Mouse (Mus musculus) midbrain, embryonic 15.5 days (tissue): ENCODE results near the gene Astn2. TPM values are rescaled to one million over a fixed set of nuclear protein-coding genes. Genes with fewer than 3 reads are reported as not detected.

Experiments
- ATAC-seq: fragments of 200-750 bp; cut with Nextera tagmentation; replicated peaks from 2 replicates; pipeline ENCODE4 v1.8.0; 2017; ENCODE audit warnings: moderate TSS enrichment
- H3K27ac ChIP-seq: fragments of 300-500 bp; sonication (generic); 2 replicates; pipeline ENCODE4 v1.5.1; 2015; ENCODE audit warnings: mild to moderate bottlenecking, inconsistent platforms
- H3K27me3 ChIP-seq: fragments of 300-500 bp; sonication (generic); replicated peaks from 2 replicates; pipeline ENCODE4 v1.6.1; 2015; ENCODE audit warnings: inconsistent platforms
- H3K36me3 ChIP-seq: fragments of 300-500 bp; sonication (generic); replicated peaks from 2 replicates; pipeline ENCODE4 v1.6.1; 2015; ENCODE audit warnings: inconsistent platforms
- H3K4me1 ChIP-seq: fragments of 300-500 bp; sonication (generic); 2 replicates; pipeline ENCODE4 v1.6.1; 2015; ENCODE audit warnings: inconsistent platforms
- H3K4me2 ChIP-seq: fragments of 300-500 bp; sonication (generic); 2 replicates; pipeline ENCODE4 v1.6.1; 2015; ENCODE audit warnings: inconsistent platforms, mild to moderate bottlenecking, moderate library complexity
- H3K4me3 ChIP-seq: fragments of 300-500 bp; sonication (generic); 2 replicates; pipeline ENCODE4 v1.5.1; 2015; ENCODE audit warnings: mild to moderate bottlenecking, inconsistent platforms
- H3K9ac ChIP-seq: fragments of 300-500 bp; sonication (generic); 2 replicates; pipeline ENCODE4 v1.6.1; 2015; ENCODE audit warnings: mild to moderate bottlenecking, inconsistent platforms
- H3K9me3 ChIP-seq: fragments of 300-500 bp; sonication (generic); 2 replicates; pipeline ENCODE4 v1.6.1; 2016; ENCODE audit warnings: inconsistent platforms
- WGBS: fragments of 180-500 bp; shearing (Covaris S2); methylation state at CpG from one replicate; pipeline ENCODE4 v1.1.7; 2015; ENCODE audit warnings: mixed read lengths; 5-methylcytosine and 5-hydroxymethylcytosine counted together
- polyA plus RNA-seq: library from polyadenylated mRNA; unstranded; fragments of >200 nt; fragmentation: Nextera tagmentation; extraction: Ambion mirVana; gene quantifications from 2 replicates; pipeline ENCODE4 v1.2.1, GENCODE M21; 2015

Astn2 gene
- polyA plus RNA-seq, 1 experiment from 2014 or later, result 4.0 TPM

GRCm38 (mm10) chr4:65426437-65426836 lies 978.0 kb downstream of the Astn2 start:
- no peaks in the 10 kb centered on the region for H3K27me3 ChIP-seq
- H3K9me3 ChIP-seq, result no peaks in the 10 kb centered on the region
- H3K4me3 ChIP-seq, result no peak overlapping the region
- no peaks in the 10 kb centered on the region for H3K36me3 ChIP-seq
- H3K9ac ChIP-seq, result no peak overlapping the region
- H3K4me2 ChIP-seq, result no peak overlapping the region
- no peaks in the 10 kb centered on the region for H3K4me1 ChIP-seq
- WGBS, result 90% methylated on average over 5 of the region's 5 CpGs
- H3K27ac ChIP-seq, result no peak overlapping the region
- no peak for ATAC-seq

- 88% methylated on average over 3 of the region's 3 CpGs for whole genome bisulfite sequencing
- Histone ChIP-seq H3K9me3 (no peaks in the 10 kb centered on the region), H3K36me3 (no peaks in the 10 kb centered on the region), H3K4me1 (no peaks in the 10 kb centered on the region), H3K9ac (no peak overlapping the region), H3K4me3 (no peak overlapping the region), H3K4me2 (no peak overlapping the region), H3K27me3 (no peaks in the 10 kb centered on the region), H3K27ac (no peak overlapping the region)
- ATAC-seq, result no peak
Measured at GRCm38 (mm10) chr4:65423068-65423625, 981.3 kb downstream of the Astn2 start.

- H3K9ac ChIP-seq, result no peak overlapping the region
- no peaks in the 10 kb centered on the region for H3K36me3 ChIP-seq
- H3K27ac ChIP-seq, result no peak overlapping the region
- no peak overlapping the region for H3K4me3 ChIP-seq
- no peaks in the 10 kb centered on the region for H3K9me3 ChIP-seq
- no peaks in the 10 kb centered on the region for H3K27me3 ChIP-seq
- WGBS, result 94% methylated on average over 2 of the region's 2 CpGs
- no peaks in the 10 kb centered on the region for H3K4me1 ChIP-seq
- no peak for ATAC-seq
- no peak overlapping the region for H3K4me2 ChIP-seq
Measured at GRCm38 (mm10) chr4:65421272-65421671, 983.1 kb downstream of the Astn2 start.

GRCm38 (mm10) chr4:65420511-65420931 lies 983.9 kb downstream of the Astn2 start:
- Histone ChIP-seq H3K9me3 (no peaks in the 10 kb centered on the region), H3K36me3 (no peaks in the 10 kb centered on the region), H3K27ac (no peak overlapping the region), H3K27me3 (no peaks in the 10 kb centered on the region), H3K4me2 (no peak overlapping the region), H3K4me3 (no peak overlapping the region), H3K4me1 (no peaks in the 10 kb centered on the region), H3K9ac (no peak overlapping the region)
- WGBS, result under 1% methylated on average over 3 of the region's 3 CpGs
- 0 out of 2 replicates have a peak, but pooled peaks have one; percentile 52 for ATAC-seq

GRCm38 (mm10) chr4:65415507-65415906 lies 988.9 kb downstream of the Astn2 start:
- no peak overlapping the region for H3K27ac ChIP-seq
- no peaks in the 10 kb centered on the region for H3K36me3 ChIP-seq
- WGBS, result 87% methylated on average over 4 of the region's 4 CpGs
- H3K4me2 ChIP-seq, result no peak overlapping the region
- H3K27me3 ChIP-seq, result no peaks in the 10 kb centered on the region
- H3K4me1 ChIP-seq, result no peaks in the 10 kb centered on the region
- H3K9ac ChIP-seq, result no peak overlapping the region
- no peak for ATAC-seq
- no peak overlapping the region for H3K4me3 ChIP-seq
- H3K9me3 ChIP-seq, result no peaks in the 10 kb centered on the region

GRCm38 (mm10) chr4:65402836-65403634 lies 1001.4 kb downstream of the Astn2 start:
- no peak overlapping the region for H3K4me3 ChIP-seq
- 67% methylated on average over 6 of the region's 6 CpGs for WGBS
- ATAC-seq, result no peak
- H3K27me3 ChIP-seq, result no peaks in the 10 kb centered on the region
- H3K36me3 ChIP-seq, result no peaks in the 10 kb centered on the region
- H3K4me1 ChIP-seq, result no peaks in the 10 kb centered on the region
- no peak overlapping the region for H3K27ac ChIP-seq
- H3K4me2 ChIP-seq, result no peak overlapping the region
- no peaks in the 10 kb centered on the region for H3K9me3 ChIP-seq
- no peak overlapping the region for H3K9ac ChIP-seq

GRCm38 (mm10) chr4:65402286-65402685 lies 1002.1 kb downstream of the Astn2 start:
- Histone ChIP-seq H3K4me3 (no peak overlapping the region), H3K4me2 (no peak overlapping the region), H3K9ac (no peak overlapping the region), H3K9me3 (no peaks in the 10 kb centered on the region), H3K4me1 (no peaks in the 10 kb centered on the region), H3K27ac (no peak overlapping the region), H3K36me3 (no peaks in the 10 kb centered on the region), H3K27me3 (no peaks in the 10 kb centered on the region)
- no peak for ATAC-seq
- WGBS, result 89% methylated on average over 5 of the region's 5 CpGs

GRCm38 (mm10) chr4:65399457-65399856 lies 1005.0 kb downstream of the Astn2 start:
- Histone ChIP-seq H3K27ac (no peak overlapping the region), H3K36me3 (no peaks in the 10 kb centered on the region), H3K9ac (no peak overlapping the region), H3K4me2 (no peak overlapping the region), H3K4me3 (no peak overlapping the region), H3K27me3 (no peaks in the 10 kb centered on the region), H3K4me1 (no peaks in the 10 kb centered on the region), H3K9me3 (no peaks in the 10 kb centered on the region)
- WGBS, result 98% methylated on average over 4 of the region's 4 CpGs
- ATAC-seq, result no peak

- ATAC-seq, result no peak
- H3K4me2 ChIP-seq, result no peak overlapping the region
- 75% methylated on average over 3 of the region's 3 CpGs for WGBS
Measured at GRCm38 (mm10) chr4:65396806-65397205, 1007.6 kb downstream of the Astn2 start.

GRCm38 (mm10) chr4:65391001-65391400 lies 1013.4 kb downstream of the Astn2 start:
- H3K36me3 ChIP-seq, result no peaks in the 10 kb centered on the region
- H3K9ac ChIP-seq, result no peak overlapping the region
- 84% methylated on average over 4 of the region's 4 CpGs for WGBS
- H3K27ac ChIP-seq, result no peak overlapping the region
- H3K4me1 ChIP-seq, result no peaks in the 10 kb centered on the region
- no peak overlapping the region for H3K4me2 ChIP-seq
- no peaks in the 10 kb centered on the region for H3K9me3 ChIP-seq
- no peaks in the 10 kb centered on the region for H3K27me3 ChIP-seq
- H3K4me3 ChIP-seq, result no peak overlapping the region
- ATAC-seq, result no peak

More at GRCm38 (mm10) chr4:65396806-65397205, 1007.6 kb downstream of the Astn2 start:
- Histone ChIP-seq H3K36me3 (no peaks in the 10 kb centered on the region), H3K9ac (no peak overlapping the region), H3K4me3 (no peak overlapping the region), H3K4me1 (no peaks in the 10 kb centered on the region), H3K27ac (no peak overlapping the region), H3K27me3 (no peaks in the 10 kb centered on the region), H3K9me3 (no peaks in the 10 kb centered on the region)

- no peaks in the 10 kb centered on the region for H3K27me3 ChIP-seq
- H3K4me3 ChIP-seq, result no peak overlapping the region
- no peaks in the 10 kb centered on the region for H3K36me3 ChIP-seq
- no peak overlapping the region for H3K9ac ChIP-seq
- no peak overlapping the region for H3K27ac ChIP-seq
- no peak overlapping the region for H3K4me2 ChIP-seq
- no peaks in the 10 kb centered on the region for H3K9me3 ChIP-seq
- no peaks in the 10 kb centered on the region for H3K4me1 ChIP-seq
- ATAC-seq, result no peak
- 96% methylated on average over 4 of the region's 4 CpGs for WGBS
Measured at GRCm38 (mm10) chr4:65383070-65383469, 1021.3 kb downstream of the Astn2 start.

GRCm38 (mm10) chr4:65379461-65379860 lies 1025.0 kb downstream of the Astn2 start:
- no peaks in the 10 kb centered on the region for H3K9me3 ChIP-seq
- no peaks in the 10 kb centered on the region for H3K4me1 ChIP-seq
- no peak for ATAC-seq
- H3K36me3 ChIP-seq, result no peaks in the 10 kb centered on the region
- no peak overlapping the region for H3K4me3 ChIP-seq
- no peaks in the 10 kb centered on the region for H3K27me3 ChIP-seq
- no peak overlapping the region for H3K4me2 ChIP-seq
- H3K27ac ChIP-seq, result no peak overlapping the region
- 95% methylated on average over 4 of the region's 4 CpGs for WGBS
- H3K9ac ChIP-seq, result no peak overlapping the region

- Histone ChIP-seq H3K36me3 (no peaks in the 10 kb centered on the region), H3K27me3 (no peaks in the 10 kb centered on the region), H3K4me1 (no peaks in the 10 kb centered on the region), H3K9me3 (no peaks in the 10 kb centered on the region), H3K9ac (no peak overlapping the region), H3K4me2 (no peak overlapping the region), H3K27ac (no peak overlapping the region), H3K4me3 (no peak overlapping the region)
- WGBS, result 89% methylated on average over 2 of the region's 2 CpGs
- no peak for ATAC-seq
Measured at GRCm38 (mm10) chr4:65376571-65376970, 1027.8 kb downstream of the Astn2 start.
